Mouse (Mus musculus): ENCODE data around the gene Swt1.
A peak's percentile ranks its signal among the peaks of the same experiment; 100 is the strongest.
"Not testable (repeated sequence)": the region's sequence is repeated elsewhere in the genome, so short reads cannot be mapped to it uniquely, and the experiment has no call there.

Swt1 gene

DNA sequence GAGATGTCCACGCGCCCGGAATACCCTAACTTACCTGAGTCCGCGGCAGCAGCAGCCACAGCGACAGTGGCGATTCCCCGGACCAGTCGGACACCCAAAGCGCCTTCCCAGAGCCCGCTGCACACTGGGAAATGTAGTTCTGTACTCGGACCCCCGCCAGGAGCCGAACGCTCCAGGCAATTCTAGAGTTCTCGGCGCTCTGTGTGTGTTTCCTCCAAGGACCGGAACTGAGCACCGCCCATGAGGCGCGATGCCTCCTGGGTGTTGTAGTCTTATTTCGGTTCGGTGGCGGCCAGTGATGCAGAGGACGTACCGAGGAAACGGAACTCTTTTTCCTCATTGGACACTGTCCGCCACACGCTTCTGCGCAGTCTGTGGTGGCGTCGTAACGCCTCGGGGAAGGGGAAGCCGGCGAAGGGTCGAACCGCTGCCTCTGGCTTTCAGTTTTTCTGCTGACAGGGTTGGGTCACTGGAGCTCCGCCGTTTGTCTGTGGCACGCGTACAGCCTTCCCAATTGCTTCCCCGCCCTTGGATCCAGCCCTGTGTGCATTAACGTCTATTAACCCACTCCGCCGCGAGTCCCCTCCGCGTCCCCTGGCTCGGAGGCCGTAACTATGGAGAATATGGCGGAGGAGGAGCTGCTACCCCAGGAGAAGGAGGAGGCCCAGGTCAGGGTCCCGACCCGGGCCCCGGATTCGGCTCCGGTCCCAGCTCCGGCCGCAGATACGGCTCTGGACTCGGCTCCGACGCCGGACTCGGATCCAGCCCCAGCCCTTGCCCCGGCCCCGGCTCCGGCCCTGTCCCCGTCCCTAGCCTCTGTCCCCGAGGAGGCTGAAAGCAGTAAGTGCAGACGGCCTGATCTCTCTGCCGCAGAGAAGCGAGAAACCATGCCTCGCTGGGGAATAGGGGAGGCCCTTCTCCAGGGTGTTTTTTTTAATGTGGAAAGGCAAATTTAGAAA is at the start of gene Swt1, which contains the start of gene Trmt1l:
Swt1 (minus strand) TSS at position 193 of the 959 bp plus-strand sequence.
Trmt1l (plus strand) TSS at position 280 of the 959 bp plus-strand sequence.
- peak; percentile 99 for DNase-seq (ENCODE audit: low spot score)

DNA sequence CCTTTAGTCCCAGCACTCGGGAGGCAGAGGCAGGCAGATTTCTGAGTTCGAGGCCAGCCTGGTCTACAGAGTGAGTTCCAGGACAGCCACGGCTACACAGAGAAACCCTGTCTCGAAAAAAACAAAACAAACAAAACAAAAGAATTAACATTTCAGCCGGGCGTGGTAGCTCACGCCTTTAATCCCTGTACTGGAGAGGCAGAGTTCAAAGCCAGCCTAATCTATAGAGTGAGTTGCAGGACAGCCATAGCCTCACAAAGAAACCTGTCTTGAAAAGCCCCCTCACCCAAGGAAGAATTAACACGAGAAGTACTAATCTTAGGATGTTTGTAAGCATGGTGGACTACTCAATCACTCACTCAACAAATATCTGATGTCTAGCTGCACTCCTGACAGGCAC is 44.1 kb upstream of the Swt1 start:
- not testable (repeated sequence) for DNase-seq (ENCODE audit: low spot score)

DNA sequence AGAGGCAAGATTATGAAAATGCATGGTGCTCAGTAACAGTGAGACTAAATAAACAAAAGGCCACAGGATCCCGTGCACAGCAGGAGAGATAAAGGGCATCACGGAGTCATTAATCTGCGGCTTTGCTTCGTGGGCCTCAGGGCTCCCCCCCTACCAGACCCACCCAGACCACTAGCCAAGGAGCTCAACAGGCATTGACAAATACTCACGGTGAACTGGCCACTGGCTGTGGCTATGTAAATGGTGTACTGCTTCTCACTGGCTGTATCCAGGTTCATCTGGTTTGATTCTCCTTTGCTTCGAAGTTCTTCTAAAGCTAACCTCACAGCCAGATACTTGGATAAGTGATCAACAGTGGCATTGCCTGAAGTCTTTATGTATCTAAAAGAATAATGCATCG is 43.2 kb upstream of the Swt1 start:
- no peak for DNase-seq (ENCODE audit: low spot score)

DNA sequence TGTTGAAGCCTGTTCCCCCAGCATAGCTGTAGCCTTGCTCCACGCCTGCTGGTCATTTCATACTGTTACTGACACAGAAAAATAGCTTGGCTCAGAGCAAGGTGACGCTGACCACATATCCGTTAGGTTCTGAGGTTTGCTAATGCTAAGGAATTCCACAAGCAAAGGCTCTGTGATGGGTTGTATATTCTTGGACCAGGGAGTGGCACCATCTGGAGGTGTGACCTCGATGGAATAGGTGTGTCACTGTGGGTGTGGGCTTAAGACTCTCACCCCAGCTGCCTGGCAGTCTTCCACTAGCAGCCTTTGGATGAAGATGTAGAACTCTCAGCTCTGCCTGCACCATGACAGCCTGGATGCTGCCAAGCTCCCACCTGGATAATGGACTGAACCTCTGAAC is 38.3 kb upstream of the Swt1 start:
- DNase-seq (ENCODE audit: low spot score) = no peak

DNA sequence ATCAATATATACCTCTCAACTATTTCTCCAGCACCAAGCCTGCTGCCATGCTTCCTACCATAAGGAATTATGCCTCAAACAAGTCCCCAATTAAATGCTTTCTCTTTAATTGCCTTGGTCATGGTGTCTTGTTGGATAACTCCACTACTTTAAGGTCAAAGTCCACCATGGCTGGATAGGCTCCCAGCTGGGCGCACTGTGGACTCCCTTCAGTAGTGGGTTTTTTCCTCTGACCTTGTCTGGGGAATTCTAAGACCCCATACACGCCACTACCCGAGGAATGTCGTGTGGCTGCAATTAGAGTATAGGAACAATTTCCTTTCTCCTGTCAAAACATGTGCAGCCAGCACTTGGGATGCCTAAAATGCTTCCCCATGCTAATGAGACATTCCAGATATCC is 36.7 kb upstream of the Swt1 start:
- DNase-seq (ENCODE audit: low spot score) = no peak

DNA sequence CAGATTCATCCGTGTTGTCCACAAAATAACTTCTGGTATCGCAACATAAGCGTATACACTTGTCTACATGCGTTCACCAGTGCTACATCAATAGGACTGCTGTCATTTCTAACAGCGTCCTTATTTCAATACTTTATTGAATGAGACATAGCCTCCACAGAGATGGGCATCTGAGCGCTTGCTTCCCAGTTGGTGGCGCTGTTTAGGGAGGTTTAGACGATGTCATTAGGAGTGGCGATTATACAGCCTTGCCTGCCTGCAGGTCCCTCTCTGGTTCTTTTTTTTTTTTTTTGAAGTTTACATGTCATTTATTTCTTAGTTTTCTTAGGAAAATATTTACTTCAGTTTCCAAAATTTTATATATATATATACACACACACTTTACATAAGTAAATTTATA is 33.0 kb upstream of the Swt1 start:
- DNase-seq (ENCODE audit: low spot score) = no peak

DNA sequence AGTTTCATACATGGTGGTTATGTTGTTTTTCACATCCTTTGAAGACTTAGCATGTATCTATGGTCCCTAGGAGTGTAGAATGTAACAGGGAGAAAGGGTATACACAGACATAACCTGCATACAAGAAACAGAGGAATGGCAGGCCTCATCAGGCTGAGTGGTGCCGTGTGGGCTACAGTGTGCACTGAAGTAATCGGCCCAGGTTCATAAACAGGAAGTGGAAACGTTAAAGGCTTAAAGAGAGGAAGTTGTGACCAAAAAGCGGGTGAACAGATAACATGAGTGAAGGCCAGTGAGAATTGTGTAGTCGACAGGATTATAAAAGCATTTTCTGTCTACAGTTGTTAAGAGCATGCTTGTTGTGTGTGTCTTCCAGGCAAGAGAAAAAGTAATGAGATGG is 28.8 kb upstream of the Swt1 start:
- no peak for DNase-seq (ENCODE audit: low spot score)

DNA sequence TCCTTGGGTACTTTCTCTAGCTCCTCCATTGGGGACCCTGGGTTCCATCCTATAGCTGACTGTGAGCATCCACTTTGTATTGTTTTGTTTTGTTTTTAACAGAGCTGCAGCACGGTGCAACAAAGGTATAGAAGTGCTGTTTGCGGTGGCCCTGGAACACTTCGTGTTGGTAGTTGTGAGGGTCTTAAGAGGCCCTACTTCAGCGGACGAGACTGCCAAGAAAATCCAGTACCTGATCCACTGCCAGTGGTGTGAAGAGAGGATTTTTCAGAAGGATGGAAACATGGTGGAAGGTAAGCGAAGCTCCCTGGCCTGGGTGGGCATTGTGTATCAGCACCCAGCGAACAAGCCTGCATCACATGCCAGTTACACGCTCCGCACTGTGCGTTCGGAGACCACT is 23.7 kb upstream of the Swt1 start:
- DNase-seq (ENCODE audit: low spot score) = no peak

DNA sequence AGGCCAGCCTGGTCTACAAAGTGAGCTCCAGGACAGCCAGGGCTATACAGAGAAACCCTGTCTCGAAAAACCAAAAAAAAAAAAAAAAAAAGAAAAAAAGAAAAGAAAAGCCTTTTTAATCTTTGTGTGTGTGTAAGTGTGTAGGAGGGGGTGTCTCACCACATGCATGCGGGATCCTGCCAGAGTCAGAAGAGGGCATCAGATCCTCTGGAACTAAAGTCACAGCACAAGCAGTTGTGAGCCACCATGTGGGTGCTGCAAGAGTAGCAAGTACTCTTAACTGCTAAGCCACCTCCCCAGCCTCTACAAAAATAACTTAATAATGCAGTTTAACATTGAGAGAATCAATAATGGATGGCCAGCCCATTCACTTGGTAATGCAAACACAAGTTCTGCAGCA is 22.6 kb upstream of the Swt1 start:
- DNase-seq (ENCODE audit: low spot score) = peak; percentile 22

DNA sequence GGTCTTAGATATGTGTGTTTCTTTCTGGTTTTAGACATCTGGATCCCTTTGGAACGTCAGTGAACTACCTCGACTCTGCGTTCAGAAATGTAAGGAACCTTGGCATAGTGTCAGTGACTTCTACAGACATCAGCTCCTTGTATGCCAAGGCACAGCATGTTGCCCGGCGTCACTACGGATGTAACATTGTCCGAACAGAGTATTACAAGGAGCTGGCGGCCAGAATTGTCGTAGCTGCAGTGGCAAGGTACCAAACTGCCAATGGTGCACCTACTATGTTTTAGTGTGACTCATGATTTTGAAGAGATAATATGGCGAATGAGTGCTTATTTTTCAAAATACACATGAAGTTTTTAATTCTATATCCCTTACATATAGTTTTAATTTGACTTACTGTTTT is 21.6 kb upstream of the Swt1 start:
- DNase-seq (ENCODE audit: low spot score) = no peak

DNA sequence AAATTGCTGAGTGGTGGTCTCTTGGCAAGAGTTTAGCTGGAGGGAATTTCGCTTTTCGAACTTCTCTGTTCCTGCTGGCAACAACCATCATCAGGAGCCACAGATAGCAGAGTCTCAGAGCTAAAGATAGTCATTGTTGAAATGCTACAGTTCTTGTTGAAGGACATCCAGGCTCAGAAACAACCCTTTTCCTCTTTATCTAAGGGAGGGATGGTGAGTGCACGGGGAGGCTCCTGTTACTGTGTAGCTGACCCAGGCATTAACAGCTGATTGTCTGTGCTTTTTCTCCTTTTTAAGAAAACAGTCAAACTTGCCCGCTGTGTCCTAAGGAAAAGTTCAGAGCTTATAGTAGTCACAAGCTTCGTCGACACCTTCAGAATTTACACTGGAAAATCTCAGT is 7.2 kb upstream of the Swt1 start:
- DNase-seq (ENCODE audit: low spot score) = no peak

DNA sequence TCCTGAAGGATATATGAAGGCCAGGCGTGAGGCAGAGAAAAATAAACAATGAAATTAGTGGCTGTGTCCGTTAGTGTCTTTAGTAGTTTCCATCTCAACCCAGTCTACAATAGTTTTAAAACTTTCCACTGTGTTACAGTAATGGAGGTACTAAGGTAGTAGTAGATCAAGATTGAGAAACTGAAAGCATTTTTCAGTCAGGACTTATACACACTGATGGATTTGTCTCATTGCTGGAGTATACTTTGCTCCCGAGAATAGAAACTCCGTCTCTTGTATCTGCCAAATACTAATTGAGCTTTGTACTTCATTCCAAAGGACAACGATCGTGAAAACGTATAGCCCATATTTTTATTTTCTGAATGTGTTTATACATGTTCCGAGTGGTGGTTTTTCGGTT is 1.1 kb upstream of the Swt1 start:
- DNase-seq (ENCODE audit: low spot score) = peak; percentile 51

DNA sequence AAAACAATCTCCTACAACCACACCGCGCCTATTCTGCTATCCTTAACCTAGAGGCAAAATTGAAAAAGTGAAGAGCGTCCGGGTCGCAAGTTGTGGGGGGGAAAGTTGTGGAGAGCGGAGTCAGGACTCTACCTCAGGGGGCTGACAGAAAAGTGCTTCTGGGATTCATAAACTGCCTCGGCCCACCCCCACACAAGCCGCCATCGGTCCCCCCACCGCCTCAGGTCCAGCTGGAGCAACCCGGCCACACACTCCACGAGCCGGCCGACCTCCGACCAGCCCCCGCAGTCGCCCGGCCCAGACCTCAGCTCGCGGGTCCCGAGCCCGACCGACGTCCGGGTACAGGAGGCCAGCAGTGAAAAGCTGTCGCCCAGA is 380 bp downstream of the Swt1 start:
- no peak for DNase-seq (ENCODE audit: low spot score)

DNA sequence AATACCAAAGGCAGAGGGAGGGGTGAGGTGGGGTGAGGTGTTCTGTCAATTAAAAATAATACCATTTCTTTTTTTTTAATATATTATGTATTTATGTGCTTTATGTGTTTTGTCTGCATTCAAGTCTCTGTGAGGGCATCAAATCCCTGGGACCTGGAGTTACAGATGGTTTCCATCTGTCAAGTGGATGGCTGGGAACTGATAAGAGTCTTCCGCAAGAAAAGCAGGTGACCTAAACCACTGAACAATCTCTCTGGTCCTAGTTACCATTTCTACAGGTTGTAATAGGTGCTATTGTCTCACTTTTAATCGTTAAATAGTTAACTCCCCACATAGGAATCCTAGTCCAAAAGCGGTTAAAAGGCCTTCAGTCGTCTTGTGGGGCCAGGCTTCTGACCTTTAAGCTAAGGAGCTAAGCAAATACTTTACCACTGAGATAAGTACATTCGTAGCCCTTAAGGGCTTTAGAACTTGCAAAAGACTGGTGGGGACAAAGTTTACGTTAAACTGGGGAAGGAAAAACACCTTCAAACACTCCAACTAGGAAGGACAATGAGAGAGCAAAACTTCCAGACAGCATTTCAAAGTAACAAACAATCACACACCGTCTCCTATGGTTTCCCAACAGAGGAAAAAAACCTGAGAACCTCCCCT is 1.2 kb downstream of the Swt1 start:
- peak; percentile 42 for DNase-seq (ENCODE audit: low spot score)

DNA sequence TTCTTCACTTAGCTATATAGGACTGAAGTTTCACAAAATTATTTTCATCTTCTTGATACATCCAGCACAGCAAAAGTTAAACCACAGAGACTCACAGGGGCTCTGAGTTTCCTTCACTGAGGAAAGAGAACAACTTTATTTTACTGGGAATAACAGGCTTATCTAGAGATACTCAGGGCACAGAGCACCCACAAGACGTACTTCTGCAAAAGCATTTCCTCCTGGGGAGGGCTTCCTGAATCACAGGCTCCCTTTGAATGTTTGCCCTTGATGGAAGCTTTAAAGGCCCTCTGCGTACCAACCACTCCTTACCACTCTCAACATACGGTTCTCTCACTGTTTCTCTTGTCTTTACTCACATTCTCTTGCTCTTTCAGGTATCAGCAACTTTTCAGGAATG is 6.1 kb downstream of the Swt1 start:
- DNase-seq (ENCODE audit: low spot score) = no peak

DNA sequence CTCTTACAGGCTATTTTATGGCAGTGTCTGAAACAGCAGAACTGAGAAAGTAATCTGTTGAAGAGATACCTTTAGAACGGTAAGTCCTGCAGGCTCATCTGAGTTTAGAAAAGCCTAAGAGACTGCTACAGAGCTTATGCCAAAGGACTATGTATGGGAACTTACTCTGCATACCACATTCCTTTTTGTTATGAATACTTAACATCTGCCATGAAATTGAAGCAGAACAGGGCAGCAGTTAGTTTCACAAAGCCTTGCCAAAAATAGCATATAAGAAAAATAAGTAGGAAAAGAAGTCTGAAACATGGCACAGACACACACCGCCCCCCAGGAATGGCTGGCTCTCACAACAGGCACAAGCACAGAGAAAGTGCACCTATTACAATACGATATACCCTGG is 18.4 kb downstream of the Swt1 start:
- DNase-seq (ENCODE audit: low spot score) = no peak

DNA sequence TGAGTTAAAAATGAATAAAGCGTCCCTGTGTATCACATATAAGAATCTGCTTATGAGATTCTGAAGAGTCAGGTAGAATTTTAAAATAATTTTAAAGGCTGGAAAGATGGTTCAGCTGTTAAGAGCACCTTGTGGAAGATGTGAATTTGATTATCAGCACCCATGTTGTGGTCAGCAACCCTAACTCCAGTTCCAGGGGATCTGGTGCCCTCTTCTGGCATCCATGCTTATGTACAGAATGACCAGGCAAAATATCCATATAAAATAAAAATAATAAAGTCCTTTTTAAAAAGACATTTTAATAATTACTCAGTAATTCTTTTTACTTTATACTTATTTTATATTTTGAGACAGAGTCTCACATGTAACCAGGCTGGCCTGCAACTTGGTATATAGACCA is 38.2 kb downstream of the Swt1 start:
- peak; percentile 62 for DNase-seq (ENCODE audit: low spot score)

DNA sequence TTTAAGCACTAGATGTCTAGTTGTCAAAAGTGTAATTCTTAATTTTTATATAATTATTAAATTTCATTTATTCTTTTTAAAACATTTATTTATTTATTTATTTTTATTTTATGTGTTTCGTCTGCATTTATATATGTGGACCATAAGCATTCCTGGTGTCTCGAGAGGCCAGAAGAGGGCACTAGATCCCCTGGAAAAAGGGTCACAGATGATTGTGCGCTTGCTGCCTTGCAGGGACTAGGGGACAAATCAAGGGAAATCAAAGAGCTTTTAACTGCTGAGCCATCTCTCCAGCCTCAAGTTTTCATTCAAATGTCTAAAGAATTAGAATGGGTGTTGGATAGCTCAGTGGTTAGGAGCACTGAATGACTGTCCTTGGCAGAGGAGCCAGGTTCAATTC is 50.9 kb downstream of the Swt1 start:
- DNase-seq (ENCODE audit: low spot score) = no peak

DNA sequence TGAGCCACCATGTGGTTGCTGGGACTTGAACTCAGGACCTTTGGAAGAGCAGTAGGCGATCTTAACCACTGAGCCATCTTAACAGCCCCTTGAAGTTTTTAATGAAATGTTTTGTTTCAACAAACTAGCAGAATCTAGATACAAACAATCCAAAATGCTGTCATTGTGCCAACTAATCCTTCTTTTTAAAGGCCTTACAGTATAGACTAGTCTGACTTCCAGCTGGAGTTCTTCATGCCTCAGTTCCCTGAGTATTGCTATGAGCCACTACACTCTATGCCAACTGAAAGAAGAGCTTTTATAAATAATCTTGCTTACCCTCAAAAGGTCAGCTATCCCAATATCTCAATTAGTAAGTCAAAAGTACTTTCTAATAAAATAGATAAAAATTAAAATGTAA is 55.4 kb downstream of the Swt1 start:
- DNase-seq (ENCODE audit: low spot score) = no peak

DNA sequence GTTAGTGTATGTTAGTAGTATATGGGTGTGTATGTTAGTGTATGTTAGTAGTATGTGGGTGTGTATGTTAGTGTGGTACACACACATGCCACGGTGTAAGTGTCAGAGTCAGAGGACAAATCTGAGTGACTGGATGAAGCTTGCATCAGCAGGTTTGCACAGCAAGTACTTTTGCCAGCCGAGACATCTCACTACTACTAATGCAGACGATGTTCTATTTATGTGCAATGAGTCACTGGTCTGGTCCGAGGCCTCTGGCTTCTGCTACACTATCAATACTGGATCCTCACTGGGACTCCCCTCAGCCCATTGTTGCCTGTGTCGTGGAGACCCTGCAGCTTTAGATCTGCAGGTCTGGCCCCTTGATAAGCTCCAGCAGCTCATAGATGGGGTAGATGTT is 56.7 kb downstream of the Swt1 start:
- no peak for DNase-seq (ENCODE audit: low spot score)

DNA sequence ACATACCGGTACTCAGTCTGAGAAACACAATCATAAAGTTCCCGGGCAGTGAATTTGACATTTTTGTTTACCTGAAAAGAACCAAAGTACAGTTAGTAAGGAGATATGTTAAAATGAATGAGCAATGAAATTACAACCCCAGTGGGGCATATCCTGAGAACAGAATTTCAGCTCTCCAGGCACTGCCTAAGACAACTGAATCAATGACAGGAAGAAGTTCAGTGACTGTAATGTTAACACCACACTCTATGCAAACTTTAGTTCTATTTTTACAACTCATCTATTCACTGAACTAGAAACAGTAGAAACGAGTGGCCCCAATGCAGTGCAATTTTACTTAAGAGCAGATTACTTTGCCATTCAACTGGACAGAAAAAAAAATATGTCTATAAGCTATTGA is 57.7 kb downstream of the Swt1 start:
- DNase-seq (ENCODE audit: low spot score) = no peak

DNA sequence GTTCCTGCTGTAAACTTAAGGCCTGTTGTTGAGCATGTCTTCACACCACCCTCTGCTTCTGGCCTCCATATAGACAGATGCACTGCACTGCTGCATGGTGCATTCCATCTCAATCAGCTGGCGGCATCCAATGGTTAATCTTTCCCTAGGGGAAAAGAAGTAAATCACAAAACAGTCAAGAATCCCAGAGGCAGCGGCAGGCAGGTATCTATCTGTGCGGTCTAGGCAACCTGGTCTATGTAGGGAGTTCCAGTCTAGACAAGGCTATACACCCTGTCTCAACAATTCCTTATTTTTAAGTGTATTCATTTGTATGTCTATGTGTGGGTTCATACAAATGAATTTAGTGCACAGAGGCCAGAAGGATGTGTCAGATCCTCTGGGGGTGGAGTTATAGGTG is 59.8 kb downstream of the Swt1 start:
- DNase-seq (ENCODE audit: low spot score) = no peak

DNA sequence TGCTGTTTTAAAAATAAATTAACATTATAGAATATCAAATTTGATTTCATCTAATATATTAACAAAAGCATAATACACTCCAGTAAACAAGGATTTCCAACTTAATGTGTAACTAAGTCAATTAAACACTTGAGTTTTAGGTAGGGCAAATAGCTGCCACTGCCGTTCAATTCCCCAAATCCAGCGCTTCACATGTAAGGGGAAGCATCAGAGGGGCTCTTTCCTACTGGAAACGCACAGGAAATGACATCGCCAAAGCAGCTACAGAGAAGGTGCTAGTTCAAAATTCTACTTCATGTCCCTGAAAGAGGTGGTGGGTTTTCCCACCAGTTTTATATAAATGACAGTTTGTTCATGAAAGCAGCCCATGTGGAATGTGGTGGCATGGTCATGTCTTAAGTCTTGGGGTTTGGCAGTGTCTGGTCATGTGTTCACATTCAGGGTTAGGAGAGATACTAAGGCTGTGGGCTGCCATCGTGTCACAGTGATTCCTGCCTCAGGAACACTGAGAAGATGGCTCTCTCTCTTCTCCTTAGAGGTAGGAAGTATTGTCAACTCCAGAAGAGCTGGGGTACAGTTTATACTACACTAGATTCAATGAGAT is 60.4 kb downstream of the Swt1 start:
- no peak for DNase-seq (ENCODE audit: low spot score)
